13 mouse cellular contexts compared by ENCODE assay signal in genomic region chr10:80169651-80170050, GRCm38 (mm10). TPM values are rescaled to one million over a fixed set of nuclear protein-coding genes. Genes with fewer than 3 reads are reported as not detected.
DNase-seq lines count a peak whose midpoint lies in the region; ATAC-seq and TF ChIP-seq lines count a peak whose summit lies in the region.
"Had no signal": no experiment of that assay in that cellular context is flagged by ENCODE, and none has a peak within 500 bp of the region (broad histone marks: within the 10 kb centered on the region; RNA-seq: fewer than 3 reads in every experiment).

No protein-coding gene starts in this region.

- intact Hi-C loops in gastrocnemius, postnatal 14 days (cut with DNase I; ENCODE audit: low total_unique reads): no loop called here

- no peak for TF ChIP-seq EP300 in liver, postnatal 0 days (IDR thresholded peaks at IDR 0.05; ENCODE audit: low read depth)

- ATAC-seq in forebrain, embryonic 12.5 days (ENCODE audit: low FRiP score): no peak
- ATAC-seq in forebrain, postnatal 0 days: no peak
- ATAC-seq in liver, embryonic 11.5 days (replicated peaks; ENCODE audit: low FRiP score): no peak
- ATAC-seq in liver, postnatal 0 days: no peak
- no peak for ATAC-seq in G1E (ENCODE audit: extremely low read depth, insufficient number of reproducible peaks, low FRiP score, poor library complexity, severe bottlenecking)
- no peak for ATAC-seq in liver, embryonic 13.5 days (ENCODE audit: low read depth)

- TF ChIP-seq CTCF in forebrain, postnatal 0 days (IDR thresholded peaks at IDR 0.05; ENCODE audit: low read depth): no peak
- TF ChIP-seq CTCF in liver, postnatal 0 days (IDR thresholded peaks at IDR 0.05; ENCODE audit: low read depth): no peak
- no peak for TF ChIP-seq CTCF in G1E (IDR thresholded peaks at IDR 0.05; ENCODE audit: low read depth, low read length)

- no peak overlapping the region; the same call in 1 of the 2 replicates for H3K4me3 ChIP-seq in forebrain, embryonic 12.5 days (replicated peaks)
- H3K4me3 ChIP-seq in forebrain, postnatal 0 days (ENCODE audit: low read depth, low read length): no peak overlapping the region
- H3K4me3 ChIP-seq in liver, embryonic 11.5 days (ENCODE audit: low read depth, low read length): peak overlapping the region; percentile 14; the same call in 1 of the 2 replicates
- no peak overlapping the region for H3K4me3 ChIP-seq in liver, postnatal 0 days (ENCODE audit: low read depth, low read length)
- peak overlapping the region; percentile 4; the same call in 1 of the 2 replicates for H3K4me3 ChIP-seq in G1E (ENCODE audit: low read depth, low read length)
- H3K4me3 ChIP-seq in liver, embryonic 13.5 days (replicated peaks): no peak overlapping the region
- H3K4me3 ChIP-seq: erythroblast, embryonic 14.5 days had no signal

- peak overlapping the region; percentile 91; the same call in 1 of the 2 replicates for H3K4me2 ChIP-seq in forebrain, embryonic 12.5 days
- H3K4me2 ChIP-seq in forebrain, postnatal 0 days (ENCODE audit: low read depth): no peak overlapping the region
- no peak overlapping the region for H3K4me2 ChIP-seq in liver, embryonic 11.5 days
- no peak overlapping the region for H3K4me2 ChIP-seq in liver, postnatal 0 days (ENCODE audit: low read depth, low read length)
- H3K4me2 ChIP-seq in liver, embryonic 13.5 days: no peak overlapping the region

- no peak overlapping the region for H3K27ac ChIP-seq in forebrain, embryonic 12.5 days
- H3K27ac ChIP-seq in forebrain, postnatal 0 days (ENCODE audit: low read depth, low read length): no peak overlapping the region
- H3K27ac ChIP-seq in liver, embryonic 11.5 days (ENCODE audit: low read depth, low read length): no peak overlapping the region
- H3K27ac ChIP-seq in liver, postnatal 0 days (ENCODE audit: low read depth): no peak overlapping the region
- H3K27ac ChIP-seq in liver, embryonic 13.5 days: peak overlapping the region; percentile 97; the same call in 1 of the 2 replicates

- H3K9ac ChIP-seq in forebrain, embryonic 12.5 days: 0 out of 2 replicates have a peak overlapping the region, but pooled peaks have one; percentile 29
- no peak overlapping the region for H3K9ac ChIP-seq in forebrain, postnatal 0 days
- H3K9ac ChIP-seq in liver, embryonic 11.5 days (ENCODE audit: low read depth, low read length): no peak overlapping the region
- H3K9ac ChIP-seq in liver, postnatal 0 days (replicated peaks): no peak overlapping the region
- no peak overlapping the region for H3K9ac ChIP-seq in liver, embryonic 13.5 days

- peaks cover 29% of the 10 kb centered on the region for H3K36me3 ChIP-seq in forebrain, embryonic 12.5 days (replicated peaks)
- peaks cover 27% of the 10 kb centered on the region for H3K36me3 ChIP-seq in forebrain, postnatal 0 days (ENCODE audit: insufficient read depth)
- H3K36me3 ChIP-seq in liver, embryonic 11.5 days (ENCODE audit: control insufficient read depth, insufficient read depth, low read length): peaks cover 22% of the 10 kb centered on the region
- H3K36me3 ChIP-seq in liver, postnatal 0 days (replicated peaks; ENCODE audit: insufficient read depth, low read length): peaks cover 25% of the 10 kb centered on the region
- H3K36me3 ChIP-seq in G1E (replicated peaks): peaks cover 53% of the 10 kb centered on the region
- H3K36me3 ChIP-seq in liver, embryonic 13.5 days: peaks cover 29% of the 10 kb centered on the region

- 95% methylated on average over 7 of the region's 7 CpGs for WGBS in forebrain, embryonic 12.5 days
- WGBS in forebrain, postnatal 0 days: 89% methylated on average over 7 of the region's 7 CpGs
- WGBS in liver, embryonic 11.5 days: 95% methylated on average over 7 of the region's 7 CpGs
- WGBS in liver, postnatal 0 days (ENCODE audit: insufficient replicate concordance): 89% methylated on average over 7 of the region's 7 CpGs
- 93% methylated on average over 7 of the region's 7 CpGs for WGBS in liver, embryonic 13.5 days (ENCODE audit: insufficient replicate concordance)

- DNase-seq in forebrain, postnatal 0 days: no peak
- no peak for DNase-seq in liver, embryonic 11.5 days (ENCODE audit: low spot score)
- DNase-seq in liver, postnatal 0 days: no peak
- DNase-seq in G1E (ENCODE audit: low spot score): no peak
- no peak for DNase-seq in liver, embryonic 13.5 days
- no peak for DNase-seq in gastrocnemius, postnatal 14 days
- no peak for DNase-seq in left cerebral cortex, adult 9 months (ENCODE audit: low spot score in 2 of 2)
- DNase-seq: B cell, adult 2 months; gastrocnemius, adult 2 months; heart, postnatal 10 days; kidney, adult 2 months had no signal

- no peaks in the 10 kb centered on the region for H3K27me3 ChIP-seq in forebrain, embryonic 12.5 days
- no peaks in the 10 kb centered on the region for H3K27me3 ChIP-seq in forebrain, postnatal 0 days (ENCODE audit: insufficient read depth, low read length)
- H3K27me3 ChIP-seq in liver, embryonic 11.5 days (replicated peaks; ENCODE audit: control insufficient read depth, insufficient read depth, low read length): no peaks in the 10 kb centered on the region
- H3K27me3 ChIP-seq in liver, postnatal 0 days (ENCODE audit: insufficient read depth, low read length): no peaks in the 10 kb centered on the region
- no peaks in the 10 kb centered on the region; the same call in 1 of the 2 replicates for H3K27me3 ChIP-seq in G1E (ENCODE audit: insufficient read depth, low read length)
- no peaks in the 10 kb centered on the region for H3K27me3 ChIP-seq in liver, embryonic 13.5 days

- no peaks in the 10 kb centered on the region for H3K9me3 ChIP-seq in forebrain, embryonic 12.5 days
- no peaks in the 10 kb centered on the region for H3K9me3 ChIP-seq in forebrain, postnatal 0 days (ENCODE audit: low read length)
- H3K9me3 ChIP-seq in liver, embryonic 11.5 days (ENCODE audit: control insufficient read depth, low read length): no peaks in the 10 kb centered on the region
- H3K9me3 ChIP-seq in liver, postnatal 0 days (ENCODE audit: low read length): no peaks in the 10 kb centered on the region
- peaks cover 24% of the 10 kb centered on the region for H3K9me3 ChIP-seq in G1E (replicated peaks)
- 0 out of 2 replicates have a peak, but pooled peaks cover 3% of the 10 kb centered on the region for H3K9me3 ChIP-seq in liver, embryonic 13.5 days (replicated peaks)

- peaks cover 68% of the 10 kb centered on the region for H3K4me1 ChIP-seq in forebrain, embryonic 12.5 days
- peaks cover 23% of the 10 kb centered on the region for H3K4me1 ChIP-seq in forebrain, postnatal 0 days (ENCODE audit: insufficient read depth)
- H3K4me1 ChIP-seq in liver, embryonic 11.5 days (replicated peaks; ENCODE audit: control insufficient read depth, insufficient read depth, low read length): peaks cover 37% of the 10 kb centered on the region
- H3K4me1 ChIP-seq in liver, postnatal 0 days (ENCODE audit: insufficient read depth): peaks cover 47% of the 10 kb centered on the region
- peaks cover 74% of the 10 kb centered on the region for H3K4me1 ChIP-seq in G1E (ENCODE audit: insufficient read depth, low read depth, low read length)
- H3K4me1 ChIP-seq in liver, embryonic 13.5 days (replicated peaks): peaks cover 72% of the 10 kb centered on the region

RNA-seq across cellular contexts. Expression of gene 1600002K03Rik, which starts 3.1 kb away (rescaled TPM):
- polyA plus RNA-seq in forebrain, embryonic 12.5 days (2016; fragmentation: Nextera tagmentation; extraction: Ambion mirVana): 11.1 and 11.6 TPM in 2 replicates
- 4.2 and 5.0 TPM in 2 replicates for total RNA-seq in forebrain, postnatal 0 days (2014; rRNA removed)
- 5.0 and 6.0 TPM in 2 replicates for polyA plus RNA-seq in forebrain, postnatal 0 days (2015; fragmentation: Nextera tagmentation; extraction: Ambion mirVana)
- 21.8 and 27.4 TPM in 2 replicates for polyA plus RNA-seq in liver, embryonic 11.5 days (2014; fragmentation: Nextera tagmentation; extraction: Ambion mirVana)
- 6.7 and 6.8 TPM in 2 replicates for polyA plus RNA-seq in liver, postnatal 0 days (2015; fragmentation: Nextera tagmentation; extraction: Ambion mirVana)
- total RNA-seq in G1E (2014; fragmentation: Nextera tagmentation) (1.6 TPM in 1 of 2 replicates, not detected in the other), G1E (2017) (7.8 and 8.9 TPM in 2 replicates)
- 4.8 and 5.0 TPM in 2 replicates for polyA plus RNA-seq in G1E (2012)
- 14.8 and 15.1 TPM in 2 replicates for polyA plus RNA-seq in liver, embryonic 13.5 days (2015; fragmentation: Nextera tagmentation; extraction: Ambion mirVana)
- 1 to 10 TPM; 3.3 to 4.2 TPM for total RNA-seq in gastrocnemius, postnatal 14 days (2021)

RNA-seq across cellular contexts. Expression of gene Cirbp, which starts 3.9 kb away (rescaled TPM):
- polyA plus RNA-seq in forebrain, embryonic 12.5 days (2016; fragmentation: Nextera tagmentation; extraction: Ambion mirVana): 224 and 240 TPM in 2 replicates
- total RNA-seq in forebrain, postnatal 0 days (2014; rRNA removed): 345 and 424 TPM in 2 replicates
- 834 and 838 TPM in 2 replicates for polyA plus RNA-seq in forebrain, postnatal 0 days (2015; fragmentation: Nextera tagmentation; extraction: Ambion mirVana)
- 22.5 and 25.1 TPM in 2 replicates for polyA plus RNA-seq in liver, embryonic 11.5 days (2014; fragmentation: Nextera tagmentation; extraction: Ambion mirVana)
- 87.0 and 93.3 TPM in 2 replicates for polyA plus RNA-seq in liver, postnatal 0 days (2015; fragmentation: Nextera tagmentation; extraction: Ambion mirVana)
- total RNA-seq in G1E (2014; fragmentation: Nextera tagmentation) (18.1 and 21.2 TPM in 2 replicates), G1E (2017) (32.6 and 34.8 TPM in 2 replicates)
- 41.4 and 45.2 TPM in 2 replicates for polyA plus RNA-seq in G1E (2012)
- polyA plus RNA-seq in liver, embryonic 13.5 days (2015; fragmentation: Nextera tagmentation; extraction: Ambion mirVana): 19.5 and 21.9 TPM in 2 replicates
- 10 to 100 TPM; 41.4 to 41.5 TPM for total RNA-seq in gastrocnemius, postnatal 14 days (2021)

RNA-seq across cellular contexts. Expression of gene Efna2, which starts 9.6 kb away (rescaled TPM):
- polyA plus RNA-seq in forebrain, embryonic 12.5 days (2016; fragmentation: Nextera tagmentation; extraction: Ambion mirVana): 36.4 and 48.9 TPM in 2 replicates
- total RNA-seq in forebrain, postnatal 0 days (2014; rRNA removed): 29.0 and 30.9 TPM in 2 replicates
- polyA plus RNA-seq in forebrain, postnatal 0 days (2015; fragmentation: Nextera tagmentation; extraction: Ambion mirVana): 30.6 and 31.3 TPM in 2 replicates
- 9.4 and 10.7 TPM in 2 replicates for polyA plus RNA-seq in liver, embryonic 11.5 days (2014; fragmentation: Nextera tagmentation; extraction: Ambion mirVana)
- polyA plus RNA-seq in liver, postnatal 0 days (2015; fragmentation: Nextera tagmentation; extraction: Ambion mirVana): 0.15 and 0.18 TPM in 2 replicates
- total RNA-seq in G1E (2014; fragmentation: Nextera tagmentation) (not detected in 2 replicates), G1E (2017) (not detected in 2 replicates)
- 0.18 and 0.20 TPM in 2 replicates for polyA plus RNA-seq in G1E (2012)
- 0.98 and 1.1 TPM in 2 replicates for polyA plus RNA-seq in liver, embryonic 13.5 days (2015; fragmentation: Nextera tagmentation; extraction: Ambion mirVana)
- under 1 TPM; 0.58 to 0.98 TPM for total RNA-seq in gastrocnemius, postnatal 14 days (2021)

RNA-seq across cellular contexts. Expression of gene Midn, which starts 21.6 kb away (rescaled TPM):
- 45.0 and 50.3 TPM in 2 replicates for polyA plus RNA-seq in forebrain, embryonic 12.5 days (2016; fragmentation: Nextera tagmentation; extraction: Ambion mirVana)
- 91.5 and 120 TPM in 2 replicates for total RNA-seq in forebrain, postnatal 0 days (2014; rRNA removed)
- polyA plus RNA-seq in forebrain, postnatal 0 days (2015; fragmentation: Nextera tagmentation; extraction: Ambion mirVana): 19.3 and 21.3 TPM in 2 replicates
- polyA plus RNA-seq in liver, embryonic 11.5 days (2014; fragmentation: Nextera tagmentation; extraction: Ambion mirVana): 19.2 and 20.1 TPM in 2 replicates
- polyA plus RNA-seq in liver, postnatal 0 days (2015; fragmentation: Nextera tagmentation; extraction: Ambion mirVana): 3.0 and 4.3 TPM in 2 replicates
- 89.8 and 92.3 TPM in 2 replicates for total RNA-seq in G1E (2014; fragmentation: Nextera tagmentation)
- total RNA-seq in G1E (2017): 19.2 and 24.3 TPM in 2 replicates
- polyA plus RNA-seq in G1E (2012): 295 and 302 TPM in 2 replicates
- 3.0 and 3.3 TPM in 2 replicates for polyA plus RNA-seq in liver, embryonic 13.5 days (2015; fragmentation: Nextera tagmentation; extraction: Ambion mirVana)
- 10 to 100 TPM; 40.3 to 43.6 TPM for total RNA-seq in gastrocnemius, postnatal 14 days (2021)

RNA-seq across cellular contexts. Expression of gene Cbarp, which starts 29.0 kb away (rescaled TPM):
- polyA plus RNA-seq in forebrain, embryonic 12.5 days (2016; fragmentation: Nextera tagmentation; extraction: Ambion mirVana): 13.2 and 13.8 TPM in 2 replicates
- 114 and 151 TPM in 2 replicates for total RNA-seq in forebrain, postnatal 0 days (2014; rRNA removed)
- 57.5 and 68.2 TPM in 2 replicates for polyA plus RNA-seq in forebrain, postnatal 0 days (2015; fragmentation: Nextera tagmentation; extraction: Ambion mirVana)
- polyA plus RNA-seq in liver, embryonic 11.5 days (2014; fragmentation: Nextera tagmentation; extraction: Ambion mirVana): 2.8 and 3.1 TPM in 2 replicates
- 0.11 and 0.18 TPM in 2 replicates for polyA plus RNA-seq in liver, postnatal 0 days (2015; fragmentation: Nextera tagmentation; extraction: Ambion mirVana)
- total RNA-seq in G1E (2014; fragmentation: Nextera tagmentation) (67.2 and 74.4 TPM in 2 replicates), G1E (2017) (3.7 and 5.5 TPM in 2 replicates)
- polyA plus RNA-seq in G1E (2012): 66.6 and 73.9 TPM in 2 replicates
- 0.54 and 0.69 TPM in 2 replicates for polyA plus RNA-seq in liver, embryonic 13.5 days (2015; fragmentation: Nextera tagmentation; extraction: Ambion mirVana)
- 1 to 10 TPM; 1.6 TPM for total RNA-seq in gastrocnemius, postnatal 14 days (2021)

Comparison
In these comparisons a context has a peak if more than half of its experiments do, and no peak if none do; other contexts are left out.
1. H3K4me3 ChIP-seq: peak in liver, embryonic 11.5 days (single experiment) and G1E (single experiment); none in forebrain, embryonic 12.5 days (single experiment), forebrain, postnatal 0 days (single experiment), liver, postnatal 0 days (single experiment) and liver, embryonic 13.5 days (single experiment).